Mouse (Mus musculus): ENCODE data around the gene Esp16.
"Not testable (repeated sequence)": the region's sequence is repeated elsewhere in the genome, so short reads cannot be mapped to it uniquely, and the experiment has no call there.

Esp16 gene

DNA sequence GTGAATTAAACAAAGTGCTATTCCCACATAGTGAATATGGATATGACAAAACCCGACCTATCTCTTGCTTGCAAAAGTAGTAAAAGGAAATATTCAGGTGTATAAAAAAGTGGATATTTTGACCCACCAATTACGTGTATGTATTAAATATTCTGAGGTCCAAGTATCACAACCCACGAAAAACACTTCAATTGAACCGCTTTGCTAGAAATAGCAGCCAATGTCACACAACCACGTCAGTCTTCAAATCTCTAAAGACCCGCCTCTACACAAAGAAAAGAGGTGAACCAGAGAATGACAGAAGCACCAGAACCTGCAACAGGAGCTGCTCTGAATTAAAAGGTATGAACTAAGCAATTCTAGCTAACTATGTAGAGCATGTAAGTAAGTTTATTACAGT lies at the start of gene Esp16:
Gene Esp16 (plus strand): TSS at position 301 of the 400 bp plus-strand sequence.
- not testable (repeated sequence) for DNase-seq (ENCODE audit: low spot score)

GRCm38 (mm10) chr17:39498043-39498442 lies 37.9 kb upstream of the Esp16 start:
- DNase-seq (ENCODE audit: low spot score): not testable (repeated sequence)
